Mouse (Mus musculus): ENCODE results near the gene Gm17469. TPM values are rescaled to one million over a fixed set of nuclear protein-coding genes. Genes with fewer than 3 reads are reported as not detected.

Gene Gm17469
- polyA plus RNA-seq (2017; shearing (Covaris generic)), result not detected

DNA sequence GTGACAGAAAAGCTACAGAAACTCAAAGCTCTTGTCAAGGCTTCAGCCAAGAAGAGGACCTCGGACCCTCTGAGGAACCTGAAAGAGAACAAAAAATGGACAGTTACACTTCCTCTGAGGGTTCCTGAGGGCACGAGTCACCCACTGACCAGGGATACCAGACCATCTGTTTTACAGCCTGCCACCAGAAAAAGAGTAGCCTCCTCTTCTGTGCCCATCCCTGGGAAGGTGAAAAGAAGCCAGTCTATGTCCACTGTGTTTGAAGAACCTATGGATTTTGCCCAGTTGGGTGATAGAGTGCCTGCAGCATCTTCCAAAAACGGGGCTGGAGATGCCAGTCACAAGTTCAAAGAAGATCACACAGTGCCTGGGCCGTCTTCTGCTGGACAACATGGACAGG lies at the start of gene Gm17469:
Gene Gm17469 (plus strand): TSS at position 301 of the 400 bp plus-strand sequence.

Other genes starting within 250 kb of the Gm17469 start
- not detected for gene Gm17584, start 129.3 kb upstream of the Gm17469 start, polyA plus RNA-seq (2017; shearing (Covaris generic))